Mouse (Mus musculus) brain, adult 10 weeks (tissue): Measurements from ENCODE around the gene Tspo. TPM values are rescaled to one million over a fixed set of nuclear protein-coding genes. Genes with fewer than 3 reads are reported as not detected.

Experiments
- polyA plus RNA-seq: library from polyadenylated mRNA; stranded (reverse); fragments of 350-450 nt; fragmentation: Illumina TruSeq; extraction: RNeasy Lipid Tissue Mini Kit (QIAGEN cat#74804); gene quantifications from one replicate; pipeline ENCODE4 v1.2.3, GENCODE M21; 2015; ENCODE audit warnings: low read depth, low replicate concordance

Gene Tspo
- 9.8 TPM for polyA plus RNA-seq

GRCm38 (mm10) chr15:83563327-83563856 is at the start of gene Tspo, which contains the start of gene Mcat:
Gene Tspo, plus strand, starts transcription at chr15:83563592.
Gene Mcat, minus strand, starts transcription at chr15:83563787.

GRCm38 (mm10) chr15:83526424-83527091 is 36.8 kb upstream of the Tspo start, which contains the start of gene Bik:
Gene Bik, plus strand, starts transcription at chr15:83526862.

GRCm38 (mm10) chr15:83594513-83595363 is 31.3 kb downstream of the Tspo start, which contains the start of gene Ttll12:
Gene Ttll12, minus strand, starts transcription at chr15:83595157.

Other genes with a start within 250 kb of the Tspo start
- gene Arfgap3, start 213.3 kb upstream of the Tspo start, polyA plus RNA-seq = 15.7 TPM
- gene Pacsin2, start 99.0 kb upstream of the Tspo start, polyA plus RNA-seq = 88.3 TPM
- 43.6 TPM for gene Ttll1, start 52.7 kb upstream of the Tspo start, polyA plus RNA-seq
- 0.54 TPM for gene Bik, start 36.7 kb upstream of the Tspo start, polyA plus RNA-seq
- gene Mcat, start 195 bp downstream of the Tspo start, polyA plus RNA-seq = 23.9 TPM
- 11.7 TPM for gene Ttll12, start 31.6 kb downstream of the Tspo start, polyA plus RNA-seq
- 25.6 TPM for gene Scube1, start 161.4 kb downstream of the Tspo start, polyA plus RNA-seq
- 129 TPM for gene Mpped1, start 215.9 kb downstream of the Tspo start, polyA plus RNA-seq